Mouse (Mus musculus) intestine, embryonic 16.5 days (tissue): ENCODE data around the gene 1110017D15Rik. TPM values are rescaled to one million over a fixed set of nuclear protein-coding genes. Genes with fewer than 3 reads are reported as not detected.

Experiments used
- ATAC-seq: fragments of 200-750 bp; cut with Nextera tagmentation; 2 replicates; pipeline ENCODE4 v1.8.0; 2017; ENCODE audit warnings: moderate TSS enrichment, moderate library complexity
- H3K27ac ChIP-seq: fragments of 300-500 bp; sonication (generic); 2 replicates; pipeline ENCODE4 v1.5.1; 2014; ENCODE audit warnings: mild to moderate bottlenecking, low read length
- H3K27me3 ChIP-seq: fragments of 300-500 bp; sonication (generic); replicated peaks from 2 replicates; pipeline ENCODE4 v1.6.1; 2014; ENCODE audit warnings: low read length, control low read depth, mixed read lengths; ENCODE audit not compliant: control insufficient read depth, insufficient read depth
- H3K36me3 ChIP-seq: fragments of 300-500 bp; sonication (generic); 2 replicates; pipeline ENCODE4 v1.6.1; 2014; ENCODE audit warnings: low read length, control low read depth; ENCODE audit not compliant: control insufficient read depth, insufficient read depth
- H3K4me1 ChIP-seq: fragments of 300-500 bp; sonication (generic); 2 replicates; pipeline ENCODE4 v1.6.1; 2014; ENCODE audit warnings: low read length, control low read depth, mixed read lengths; ENCODE audit not compliant: control insufficient read depth, insufficient read depth
- H3K4me2 ChIP-seq: fragments of 300-500 bp; sonication (generic); 2 replicates; pipeline ENCODE4 v1.6.1; 2014; ENCODE audit warnings: low read depth, low read length, control low read depth
- H3K4me3 ChIP-seq: fragments of 300-500 bp; sonication (generic); 2 replicates; pipeline ENCODE4 v1.5.1; 2014; ENCODE audit warnings: mild to moderate bottlenecking, low read length
- H3K9ac ChIP-seq: fragments of 300-500 bp; sonication (generic); 2 replicates; pipeline ENCODE4 v1.6.1; 2014; ENCODE audit warnings: low read depth, low read length
- H3K9me3 ChIP-seq: fragments of 300-500 bp; sonication (generic); 2 replicates; pipeline ENCODE4 v1.6.1; 2016; ENCODE audit warnings: low read length, control low read depth; ENCODE audit not compliant: control insufficient read depth
- WGBS: fragments of 180-500 bp; shearing (Covaris S2); extraction: QIAGEN DNeasy Blood & Tissue Kit; methylation state at CpG from one replicate; pipeline ENCODE4 v1.1.7; 2014; 5-methylcytosine and 5-hydroxymethylcytosine counted together
- polyA plus RNA-seq: library from polyadenylated mRNA; unstranded; fragments of >200 nt; fragmentation: Nextera tagmentation; extraction: Ambion mirVana; gene quantifications from 2 replicates; pipeline ENCODE4 v1.2.1, GENCODE M21; 2015

The 1110017D15Rik gene
- polyA plus RNA-seq, 1 experiment from 2014 or later, result 0.21 TPM

- H3K4me3 ChIP-seq, result no peak overlapping the region
- H3K27ac ChIP-seq, result peak overlapping the region; percentile 43
- WGBS, result 48% methylated on average over 1 of the region's 1 CpGs
- peak; percentile 68 for ATAC-seq
- peaks cover 12% of the 10 kb centered on the region; the same call in 1 of the 2 replicates for H3K4me1 ChIP-seq
- no peak overlapping the region for H3K4me2 ChIP-seq
- no peaks in the 10 kb centered on the region for H3K27me3 ChIP-seq
- H3K9me3 ChIP-seq, result no peaks in the 10 kb centered on the region
- no peak overlapping the region for H3K9ac ChIP-seq
- no peaks in the 10 kb centered on the region for H3K36me3 ChIP-seq
Observed at GRCm38 (mm10) chr4:41479456-41479804, 37.7 kb downstream of the 1110017D15Rik start.

GRCm38 (mm10) chr4:41478751-41479455 lies 38.2 kb downstream of the 1110017D15Rik start:
- WGBS, result 68% methylated on average over 4 of the region's 4 CpGs
- peak; percentile 29; the same call in 1 of the 2 replicates for ATAC-seq
- H3K27ac ChIP-seq, result peak overlapping the region; percentile 20; the same call in 1 of the 2 replicates

GRCm38 (mm10) chr4:41477648-41478160 lies 39.4 kb downstream of the 1110017D15Rik start:
- no peaks in the 10 kb centered on the region for H3K27me3 ChIP-seq
- peaks cover 12% of the 10 kb centered on the region; the same call in 1 of the 2 replicates for H3K4me1 ChIP-seq
- WGBS, result 86% methylated on average over 9 of the region's 9 CpGs
- no peak overlapping the region for H3K4me3 ChIP-seq
- ATAC-seq, result no peak
- no peak overlapping the region for H3K27ac ChIP-seq
- H3K9me3 ChIP-seq, result no peaks in the 10 kb centered on the region
- no peaks in the 10 kb centered on the region for H3K36me3 ChIP-seq
- H3K4me2 ChIP-seq, result no peak overlapping the region
- no peak overlapping the region for H3K9ac ChIP-seq

More at GRCm38 (mm10) chr4:41478751-41479455, 38.2 kb downstream of the 1110017D15Rik start:
- Histone ChIP-seq H3K4me1 (peaks cover 12% of the 10 kb centered on the region; the same call in 1 of the 2 replicates), H3K9me3 (no peaks in the 10 kb centered on the region), H3K4me3 (no peak overlapping the region), H3K9ac (no peak overlapping the region), H3K27me3 (no peaks in the 10 kb centered on the region), H3K4me2 (no peak overlapping the region), H3K36me3 (no peaks in the 10 kb centered on the region)

- WGBS, result 74% methylated on average over 1 of the region's 1 CpGs
- ATAC-seq, result no peak
- H3K9me3 ChIP-seq, result no peaks in the 10 kb centered on the region
Observed at GRCm38 (mm10) chr4:41471384-41471689, 45.8 kb downstream of the 1110017D15Rik start.

GRCm38 (mm10) chr4:41470684-41471383 lies 46.3 kb downstream of the 1110017D15Rik start:
- Histone ChIP-seq H3K4me2 (no peak overlapping the region), H3K27ac (no peak overlapping the region), H3K4me3 (no peak overlapping the region), H3K9me3 (no peaks in the 10 kb centered on the region), H3K4me1 (no peaks in the 10 kb centered on the region), H3K9ac (no peak overlapping the region), H3K27me3 (no peaks in the 10 kb centered on the region), H3K36me3 (no peaks in the 10 kb centered on the region)
- WGBS, result 53% methylated on average over 5 of the region's 5 CpGs
- ATAC-seq, result no peak

More at GRCm38 (mm10) chr4:41471384-41471689, 45.8 kb downstream of the 1110017D15Rik start:
- Histone ChIP-seq H3K36me3 (no peaks in the 10 kb centered on the region), H3K9ac (no peak overlapping the region), H3K4me3 (no peak overlapping the region), H3K4me1 (no peaks in the 10 kb centered on the region), H3K27me3 (no peaks in the 10 kb centered on the region), H3K27ac (no peak overlapping the region), H3K4me2 (no peak overlapping the region)

GRCm38 (mm10) chr4:41470051-41470683 lies 47.0 kb downstream of the 1110017D15Rik start:
- Histone ChIP-seq H3K9me3 (no peaks in the 10 kb centered on the region), H3K4me1 (no peaks in the 10 kb centered on the region), H3K9ac (no peak overlapping the region), H3K27ac (no peak overlapping the region), H3K27me3 (no peaks in the 10 kb centered on the region), H3K36me3 (no peaks in the 10 kb centered on the region), H3K4me3 (no peak overlapping the region), H3K4me2 (no peak overlapping the region)
- 60% methylated on average over 7 of the region's 7 CpGs for WGBS
- no peak for ATAC-seq

GRCm38 (mm10) chr4:41469199-41469598 lies 47.9 kb downstream of the 1110017D15Rik start:
- Histone ChIP-seq H3K4me3 (no peak overlapping the region), H3K4me2 (no peak overlapping the region), H3K36me3 (no peaks in the 10 kb centered on the region), H3K27me3 (no peaks in the 10 kb centered on the region), H3K27ac (no peak overlapping the region), H3K9me3 (no peaks in the 10 kb centered on the region), H3K9ac (no peak overlapping the region), H3K4me1 (no peaks in the 10 kb centered on the region)
- ATAC-seq, result no peak
- 78% methylated on average over 10 of the region's 10 CpGs for WGBS

- Histone ChIP-seq H3K4me3 (no peak overlapping the region), H3K27me3 (no peaks in the 10 kb centered on the region), H3K27ac (no peak overlapping the region), H3K9me3 (no peaks in the 10 kb centered on the region), H3K9ac (no peak overlapping the region), H3K4me1 (peaks cover under 1% of the 10 kb centered on the region; the same call in 1 of the 2 replicates), H3K36me3 (no peaks in the 10 kb centered on the region), H3K4me2 (no peak overlapping the region)
- ATAC-seq, result no peak
- WGBS, result 54% methylated on average over 17 of the region's 17 CpGs
Observed at GRCm38 (mm10) chr4:41468396-41469080, 48.6 kb downstream of the 1110017D15Rik start.

GRCm38 (mm10) chr4:41465287-41465665 lies 51.9 kb downstream of the 1110017D15Rik start:
- Histone ChIP-seq H3K9ac (peak overlapping the region; percentile 86), H3K4me3 (peak overlapping the region; percentile 80), H3K4me1 (peaks cover 3% of the 10 kb centered on the region; the same call in 1 of the 2 replicates), H3K27ac (peak overlapping the region; percentile 66), H3K9me3 (no peaks in the 10 kb centered on the region), H3K4me2 (peak overlapping the region; percentile 46), H3K27me3 (no peaks in the 10 kb centered on the region), H3K36me3 (no peaks in the 10 kb centered on the region)
- ATAC-seq, result no peak; the same call in 1 of the 2 replicates
- 4% methylated on average over 17 of the region's 17 CpGs for WGBS
